8 mouse cellular contexts compared by ENCODE assay signal in the genomic region with DNA sequence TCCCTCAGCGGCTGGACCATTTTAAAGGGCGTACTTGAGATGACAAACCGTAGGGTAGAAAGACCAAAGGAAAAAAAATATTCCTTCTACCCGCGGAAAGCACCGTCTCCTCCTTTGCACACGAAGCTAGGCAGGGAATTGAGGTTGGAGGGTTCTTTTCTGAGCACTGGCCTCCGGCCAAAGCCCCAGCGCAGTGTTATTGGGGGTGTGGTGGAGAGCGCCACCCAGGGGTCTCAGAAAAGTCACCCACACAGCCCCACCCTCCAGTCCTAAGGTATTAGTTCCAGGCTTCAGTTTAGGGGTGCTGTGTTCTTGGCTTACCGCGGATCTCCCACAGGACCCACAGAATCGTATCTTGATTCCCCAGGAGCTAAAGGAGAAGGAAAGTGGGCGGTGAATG. TPM values are rescaled to one million over a fixed set of nuclear protein-coding genes. Genes with fewer than 3 reads are reported as not detected.
DNase-seq lines count a peak whose midpoint lies in the region; ATAC-seq and TF ChIP-seq lines count a peak whose summit lies in the region.

No protein-coding gene starts in this region.

- no peak overlapping the region for H3K9ac ChIP-seq in lung, embryonic 15.5 days
- H3K9ac ChIP-seq in hindbrain, embryonic 12.5 days = 0 out of 2 replicates have a peak overlapping the region, but pooled peaks have one; percentile 13
- no peak overlapping the region for H3K9ac ChIP-seq in liver, embryonic 11.5 days (ENCODE audit: low read depth, low read length)
- no peak overlapping the region for H3K9ac ChIP-seq in neural tube, embryonic 14.5 days (replicated peaks; ENCODE audit: low read depth, low read length)

- WGBS in lung, embryonic 15.5 days = 7% methylated on average over 14 of the region's 14 CpGs
- WGBS in lung, adult 2 months = 26% methylated on average over 14 of the region's 14 CpGs
- 3% methylated on average over 14 of the region's 14 CpGs for WGBS in forebrain, embryonic 10.5 days
- WGBS in hindbrain, embryonic 12.5 days = 3% methylated on average over 14 of the region's 14 CpGs
- WGBS in liver, embryonic 11.5 days = 4% methylated on average over 14 of the region's 14 CpGs
- WGBS in neural tube, embryonic 14.5 days = 5% methylated on average over 14 of the region's 14 CpGs

- TF ChIP-seq POLR2A in lung, adult 2 months (IDR thresholded peaks at IDR 0.05; ENCODE audit: borderline replicate concordance, extremely low read depth, low read depth, low read length) = no peak

- H3K9me3 ChIP-seq in lung, embryonic 15.5 days = no peaks in the 10 kb centered on the region
- no peaks in the 10 kb centered on the region for H3K9me3 ChIP-seq in forebrain, embryonic 10.5 days
- H3K9me3 ChIP-seq in hindbrain, embryonic 12.5 days (replicated peaks) = no peaks in the 10 kb centered on the region
- no peaks in the 10 kb centered on the region for H3K9me3 ChIP-seq in liver, embryonic 11.5 days (ENCODE audit: control insufficient read depth, low read length)
- H3K9me3 ChIP-seq in neural tube, embryonic 14.5 days (ENCODE audit: control insufficient read depth, low read length) = no peaks in the 10 kb centered on the region

- no peak for TF ChIP-seq CTCF in lung, adult 2 months (IDR thresholded peaks at IDR 0.05; ENCODE audit: insufficient read depth, low read length)

- H3K27ac ChIP-seq in lung, embryonic 15.5 days = no peak overlapping the region
- peak overlapping the region; percentile 89 for H3K27ac ChIP-seq in forebrain, embryonic 10.5 days
- H3K27ac ChIP-seq in hindbrain, embryonic 12.5 days = no peak overlapping the region
- H3K27ac ChIP-seq in liver, embryonic 11.5 days (ENCODE audit: low read depth, low read length) = no peak overlapping the region
- no peak overlapping the region for H3K27ac ChIP-seq in neural tube, embryonic 14.5 days (ENCODE audit: low read depth, low read length)

- H3K4me3 ChIP-seq in lung, embryonic 15.5 days = peak overlapping the region; percentile 64
- H3K4me3 ChIP-seq in lung, adult 2 months (replicated peaks; ENCODE audit: extremely low read depth, low read depth, low read length) = no peak overlapping the region
- peak overlapping the region; percentile 93 for H3K4me3 ChIP-seq in forebrain, embryonic 10.5 days
- peak overlapping the region; percentile 73; the same call in 1 of the 2 replicates for H3K4me3 ChIP-seq in hindbrain, embryonic 12.5 days
- H3K4me3 ChIP-seq in liver, embryonic 11.5 days (ENCODE audit: low read depth, low read length) = no peak overlapping the region; the same call in 1 of the 2 replicates
- peak overlapping the region; percentile 67 for H3K4me3 ChIP-seq in neural tube, embryonic 14.5 days (ENCODE audit: low read depth, low read length)

- H3K27me3 ChIP-seq in lung, embryonic 15.5 days = peaks cover 58% of the 10 kb centered on the region
- H3K27me3 ChIP-seq in forebrain, embryonic 10.5 days (ENCODE audit: poor library complexity, severe bottlenecking) = peaks cover 81% of the 10 kb centered on the region
- peaks cover 23% of the 10 kb centered on the region for H3K27me3 ChIP-seq in hindbrain, embryonic 12.5 days
- peaks cover 76% of the 10 kb centered on the region for H3K27me3 ChIP-seq in liver, embryonic 11.5 days (replicated peaks; ENCODE audit: control insufficient read depth, insufficient read depth, low read length)
- H3K27me3 ChIP-seq in neural tube, embryonic 14.5 days (ENCODE audit: control insufficient read depth, insufficient read depth, low read length) = 0 out of 2 replicates have a peak, but pooled peaks cover 2% of the 10 kb centered on the region

- DNase-seq in lung, adult 2 months = no peak
- DNase-seq in forebrain, embryonic 10.5 days (ENCODE audit: extremely low spot score, low spot score) = no peak
- no peak for DNase-seq in liver, embryonic 11.5 days (ENCODE audit: low spot score)
- no peak for DNase-seq in right cerebral cortex, adult 18-20 months
- no peak for DNase-seq in left cerebral cortex, adult 9 months (ENCODE audit: low spot score in 2 of 2)

- ATAC-seq in lung, embryonic 15.5 days (ENCODE audit: borderline replicate concordance, extremely low read depth, low FRiP score, low TSS enrichment) = no peak
- ATAC-seq in hindbrain, embryonic 12.5 days (ENCODE audit: low FRiP score) = no peak
- ATAC-seq in liver, embryonic 11.5 days (replicated peaks; ENCODE audit: low FRiP score) = no peak
- ATAC-seq in neural tube, embryonic 14.5 days (ENCODE audit: low read depth) = no peak

- H3K36me3 ChIP-seq in lung, embryonic 15.5 days = 0 out of 2 replicates have a peak, but pooled peaks cover 5% of the 10 kb centered on the region
- peaks cover 13% of the 10 kb centered on the region for H3K36me3 ChIP-seq in forebrain, embryonic 10.5 days (replicated peaks)
- H3K36me3 ChIP-seq in hindbrain, embryonic 12.5 days = 0 out of 2 replicates have a peak, but pooled peaks cover 3% of the 10 kb centered on the region
- no peaks in the 10 kb centered on the region for H3K36me3 ChIP-seq in liver, embryonic 11.5 days (ENCODE audit: control insufficient read depth, insufficient read depth, low read length)
- no peaks in the 10 kb centered on the region for H3K36me3 ChIP-seq in neural tube, embryonic 14.5 days (ENCODE audit: control insufficient read depth, insufficient read depth, low read length)

- H3K4me2 ChIP-seq in lung, embryonic 15.5 days = peak overlapping the region; percentile 84
- H3K4me2 ChIP-seq in hindbrain, embryonic 12.5 days (replicated peaks) = peak overlapping the region; percentile 99
- H3K4me2 ChIP-seq in liver, embryonic 11.5 days = peak overlapping the region; percentile 93
- peak overlapping the region; percentile 98; the same call in 1 of the 2 replicates for H3K4me2 ChIP-seq in neural tube, embryonic 14.5 days (ENCODE audit: low read depth, low read length)

- peaks cover 24% of the 10 kb centered on the region for H3K4me1 ChIP-seq in lung, embryonic 15.5 days
- H3K4me1 ChIP-seq in lung, adult 2 months (ENCODE audit: control insufficient read depth, insufficient read depth, low read length) = peaks cover 12% of the 10 kb centered on the region
- H3K4me1 ChIP-seq in forebrain, embryonic 10.5 days = peaks cover 66% of the 10 kb centered on the region
- peaks cover 37% of the 10 kb centered on the region for H3K4me1 ChIP-seq in hindbrain, embryonic 12.5 days
- peaks cover 14% of the 10 kb centered on the region for H3K4me1 ChIP-seq in liver, embryonic 11.5 days (replicated peaks; ENCODE audit: control insufficient read depth, insufficient read depth, low read length)
- peaks cover 22% of the 10 kb centered on the region; the same call in 1 of the 2 replicates for H3K4me1 ChIP-seq in neural tube, embryonic 14.5 days (ENCODE audit: control insufficient read depth, insufficient read depth, low read length)

RNA-seq across cellular contexts. Expression of a gene that starts 1.2 kb away (rescaled TPM):
- 5.1 and 7.0 TPM in 2 replicates for polyA plus RNA-seq in lung, embryonic 15.5 days (2015; fragmentation: Nextera tagmentation; extraction: Ambion mirVana)
- 16.0 and 44.4 TPM in 2 replicates for polyA plus RNA-seq in lung, adult 2 months (2012; rRNA removed)
- 27.0 and 29.1 TPM in 2 replicates for polyA plus RNA-seq in forebrain, embryonic 10.5 days (2016; fragmentation: Nextera tagmentation; extraction: Ambion mirVana)
- 6.8 and 6.9 TPM in 2 replicates for polyA plus RNA-seq in hindbrain, embryonic 12.5 days (2016; fragmentation: Nextera tagmentation; extraction: Ambion mirVana)
- polyA plus RNA-seq in liver, embryonic 11.5 days (2014; fragmentation: Nextera tagmentation; extraction: Ambion mirVana) = 2.3 and 2.8 TPM in 2 replicates
- 8.9 and 12.0 TPM in 2 replicates for polyA plus RNA-seq in neural tube, embryonic 14.5 days (2014; fragmentation: Nextera tagmentation; extraction: Ambion mirVana)

Comparison
In these comparisons a context has a peak if more than half of its experiments do, and no peak if none do; other contexts are left out.
1. H3K4me3 ChIP-seq: peak in lung, embryonic 15.5 days (single experiment), forebrain, embryonic 10.5 days (single experiment), hindbrain, embryonic 12.5 days (single experiment) and neural tube, embryonic 14.5 days (single experiment); none in lung, adult 2 months (single experiment) and liver, embryonic 11.5 days (single experiment).
2. Peak in every context shown above with its lines, with median percentiles within 50 percentile points of each other: H3K4me2 ChIP-seq.